Mouse (Mus musculus): ENCODE results near the gene Paqr5.

- TF ChIP-seq CTCF (IDR thresholded peaks at IDR 0.05; ENCODE audit: insufficient read depth, low read depth, low read length) (no peak), POLR2A (IDR thresholded peaks at IDR 0.05; ENCODE audit: insufficient read depth, low read depth, low read length) (no peak)
Measured at GRCm38 (mm10) chr9:61911300-61912128, 115.1 kb downstream of the Paqr5 start.

Measured in olfactory bulb, adult 2 months (tissue).